Mouse (Mus musculus) hindbrain, embryonic 16.5 days (tissue): ENCODE data around the gene Trappc2. TPM values are rescaled to one million over a fixed set of nuclear protein-coding genes. Genes with fewer than 3 reads are reported as not detected.

ENCODE experiments used
- ATAC-seq: fragments of 200-750 bp; cut with Nextera tagmentation; 2 replicates; pipeline ENCODE4 v1.8.0; 2017; ENCODE audit warnings: moderate TSS enrichment, moderate library complexity
- H3K27ac ChIP-seq: fragments of 300-500 bp; sonication (generic); 2 replicates; pipeline ENCODE4 v1.5.1; 2014; ENCODE audit warnings: low read depth, mild to moderate bottlenecking, control low read depth, low read length, moderate library complexity
- H3K27me3 ChIP-seq: fragments of 300-500 bp; sonication (generic); replicated peaks from 2 replicates; pipeline ENCODE4 v1.6.1; 2014; ENCODE audit warnings: low read length; ENCODE audit not compliant: control insufficient read depth, insufficient read depth
- H3K36me3 ChIP-seq: fragments of 300-500 bp; sonication (generic); 2 replicates; pipeline ENCODE4 v1.6.1; 2014; ENCODE audit warnings: mild to moderate bottlenecking, low read length, moderate library complexity, mixed read lengths; ENCODE audit not compliant: control insufficient read depth, insufficient read depth
- H3K4me1 ChIP-seq: fragments of 300-500 bp; sonication (generic); 2 replicates; pipeline ENCODE4 v1.6.1; 2014; ENCODE audit warnings: low read depth, low read length; ENCODE audit not compliant: control insufficient read depth, insufficient read depth
- H3K4me2 ChIP-seq: fragments of 300-500 bp; sonication (generic); 2 replicates; pipeline ENCODE4 v1.6.1; 2014; ENCODE audit warnings: mild to moderate bottlenecking, low read length, control low read depth, moderate library complexity
- H3K4me3 ChIP-seq: fragments of 300-500 bp; sonication (generic); 2 replicates; pipeline ENCODE4 v1.5.1; 2014; ENCODE audit warnings: mild to moderate bottlenecking, low read length, control low read depth, moderate library complexity
- H3K9ac ChIP-seq: fragments of 300-500 bp; sonication (generic); 2 replicates; pipeline ENCODE4 v1.6.1; 2014; ENCODE audit warnings: low read depth, mild to moderate bottlenecking, control low read depth, low read length, moderate library complexity
- H3K9me3 ChIP-seq: fragments of 300-500 bp; sonication (generic); 2 replicates; pipeline ENCODE4 v1.6.1; 2014; ENCODE audit warnings: mild to moderate bottlenecking, low read length, moderate library complexity; ENCODE audit not compliant: control insufficient read depth
- WGBS: fragments of 180-500 bp; shearing (Covaris S2); extraction: QIAGEN DNeasy Blood & Tissue Kit; methylation state at CpG from one replicate; pipeline ENCODE4 v1.1.7; 2014; 5-methylcytosine and 5-hydroxymethylcytosine counted together
- polyA plus RNA-seq: library from polyadenylated mRNA; unstranded; fragments of >200 nt; fragmentation: Nextera tagmentation; extraction: Ambion mirVana; gene quantifications from 2 replicates; pipeline ENCODE4 v1.2.1, GENCODE M21; 2015

Trappc2 gene
- 87.1 and 100 TPM in 2 replicates for polyA plus RNA-seq

- peak within 1 kb of the TSS; percentile 51 for H3K4me3 ChIP-seq
- peaks cover 4% of the 10 kb centered on the region; the same call in 1 of the 2 replicates for H3K4me1 ChIP-seq
- peak within 1 kb of the TSS; percentile 61 for H3K4me2 ChIP-seq
- H3K27ac ChIP-seq = peak within 1 kb of the TSS; percentile 88
- peak within 1 kb of the TSS; percentile 72 for H3K9ac ChIP-seq
- no peaks in the 10 kb centered on the region for H3K36me3 ChIP-seq
- no peaks in the 10 kb centered on the region for H3K9me3 ChIP-seq
- 11% methylated on average over 31 of the region's 36 CpGs for WGBS
- peak; percentile 88 for ATAC-seq
- H3K27me3 ChIP-seq = no peaks in the 10 kb centered on the region
These were observed at the start of gene Trappc2 for GRCm38 (mm10) chrX:166440036-166440615. Gene Trappc2, plus strand, starts transcription at chrX:166440574.

- H3K27me3 ChIP-seq = no peaks in the 10 kb centered on the region
- H3K4me2 ChIP-seq = no peak overlapping the region
- H3K27ac ChIP-seq = no peak overlapping the region
- H3K9ac ChIP-seq = no peak overlapping the region
- H3K36me3 ChIP-seq = no peaks in the 10 kb centered on the region
- ATAC-seq = no peak
- no peak overlapping the region for H3K4me3 ChIP-seq
- WGBS = 71% methylated on average over 1 of the region's 1 CpGs
- no peaks in the 10 kb centered on the region for H3K4me1 ChIP-seq
- no peaks in the 10 kb centered on the region for H3K9me3 ChIP-seq
These were observed 46.6 kb upstream of the Trappc2 start for GRCm38 (mm10) chrX:166393753-166394152.

DNA sequence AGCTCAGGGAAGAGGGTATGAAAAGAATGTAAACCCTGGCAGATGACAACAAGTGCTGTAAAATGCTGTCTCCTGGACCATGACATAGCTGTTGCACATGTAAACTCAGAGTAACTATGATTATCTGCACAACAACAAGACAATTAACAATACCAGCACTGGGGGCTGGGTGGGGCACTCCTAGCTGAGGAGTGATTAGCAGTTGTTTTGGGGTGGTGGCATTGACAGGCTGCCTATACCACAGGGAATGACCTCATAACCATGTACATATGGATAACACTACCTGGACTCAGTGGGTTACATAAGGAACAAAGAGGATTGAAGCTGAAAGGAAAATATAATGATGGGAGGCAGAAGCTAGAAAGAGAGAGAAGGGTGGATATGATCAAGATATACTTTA, 32.5 kb upstream of the Trappc2 start:
- Histone ChIP-seq H3K4me1 (no peaks in the 10 kb centered on the region), H3K27me3 (no peaks in the 10 kb centered on the region), H3K9me3 (no peaks in the 10 kb centered on the region), H3K4me2 (no peak overlapping the region), H3K9ac (no peak overlapping the region), H3K36me3 (peaks cover 3% of the 10 kb centered on the region; the same call in 1 of the 2 replicates), H3K27ac (no peak overlapping the region), H3K4me3 (no peak overlapping the region)
- no peak for ATAC-seq

GRCm38 (mm10) chrX:166416196-166416595, 24.2 kb upstream of the Trappc2 start:
- no peaks in the 10 kb centered on the region for H3K36me3 ChIP-seq
- WGBS = 78% methylated on average over 2 of the region's 6 CpGs

GRCm38 (mm10) chrX:166434812-166435211, 5.6 kb upstream of the Trappc2 start:
- Histone ChIP-seq H3K9me3 (no peaks in the 10 kb centered on the region), H3K9ac (no peak overlapping the region), H3K4me3 (no peak overlapping the region), H3K4me2 (no peak overlapping the region), H3K27me3 (no peaks in the 10 kb centered on the region), H3K4me1 (no peaks in the 10 kb centered on the region), H3K27ac (no peak overlapping the region), H3K36me3 (no peaks in the 10 kb centered on the region)
- 88% methylated on average over 2 of the region's 2 CpGs for WGBS
- no peak for ATAC-seq

More at GRCm38 (mm10) chrX:166416196-166416595, 24.2 kb upstream of the Trappc2 start:
- Histone ChIP-seq H3K27ac (no peak overlapping the region), H3K4me3 (no peak overlapping the region), H3K9ac (no peak overlapping the region), H3K4me2 (no peak overlapping the region), H3K27me3 (no peaks in the 10 kb centered on the region), H3K4me1 (no peaks in the 10 kb centered on the region), H3K9me3 (no peaks in the 10 kb centered on the region)
- no peak for ATAC-seq

GRCm38 (mm10) chrX:166440616-166441063, 266 bp downstream of the Trappc2 start, which contains the start of gene Ofd1:
Gene Ofd1, minus strand, starts transcription at chrX:166440704.
- H3K4me2 ChIP-seq = peak within 1 kb of the TSS; percentile 61
- no peaks in the 10 kb centered on the region for H3K36me3 ChIP-seq
- ATAC-seq = peak; percentile 99
- H3K9ac ChIP-seq = peak within 1 kb of the TSS; percentile 72
- no peaks in the 10 kb centered on the region for H3K27me3 ChIP-seq
- no peaks in the 10 kb centered on the region for H3K9me3 ChIP-seq
- peak within 1 kb of the TSS; percentile 88 for H3K27ac ChIP-seq
- H3K4me1 ChIP-seq = peaks cover 4% of the 10 kb centered on the region; the same call in 1 of the 2 replicates
- WGBS = 22% methylated on average over 26 of the region's 44 CpGs
- H3K4me3 ChIP-seq = peak within 1 kb of the TSS; percentile 51

- Histone ChIP-seq H3K27me3 (no peaks in the 10 kb centered on the region), H3K4me3 (no peak overlapping the region), H3K27ac (no peak overlapping the region), H3K4me1 (peaks cover 4% of the 10 kb centered on the region; the same call in 1 of the 2 replicates), H3K9me3 (no peaks in the 10 kb centered on the region), H3K36me3 (no peaks in the 10 kb centered on the region), H3K4me2 (no peak overlapping the region), H3K9ac (no peak overlapping the region)
- ATAC-seq = no peak
- 83% methylated on average over 3 of the region's 3 CpGs for WGBS
These were observed 4.2 kb downstream of the Trappc2 start for GRCm38 (mm10) chrX:166444552-166444951.

DNA sequence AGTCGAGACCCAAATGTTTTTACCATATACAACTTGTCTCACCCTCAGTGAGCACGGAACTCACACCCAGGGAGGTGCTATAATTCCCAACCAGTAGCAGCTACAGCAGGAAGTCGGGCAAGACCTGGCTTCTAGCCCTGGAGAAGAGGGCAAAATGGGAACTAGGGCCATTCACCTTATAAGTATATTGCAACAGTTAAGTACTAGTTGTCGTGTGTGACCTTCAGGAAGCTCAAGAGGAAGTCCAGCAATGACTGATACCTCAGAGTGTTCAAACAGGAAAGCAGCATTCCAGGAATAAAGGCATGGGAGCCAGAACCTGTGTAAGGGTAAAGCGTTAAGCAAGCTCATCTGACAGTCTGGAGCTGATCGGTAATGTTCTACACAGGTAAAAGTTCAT, 13.2 kb downstream of the Trappc2 start:
- no peak overlapping the region for H3K4me2 ChIP-seq
- no peaks in the 10 kb centered on the region for H3K4me1 ChIP-seq
- H3K9ac ChIP-seq = no peak overlapping the region
- no peaks in the 10 kb centered on the region for H3K27me3 ChIP-seq
- ATAC-seq = no peak
- 82% methylated on average over 6 of the region's 6 CpGs for WGBS
- no peak overlapping the region for H3K4me3 ChIP-seq
- H3K9me3 ChIP-seq = no peaks in the 10 kb centered on the region
- H3K27ac ChIP-seq = no peak overlapping the region
- no peaks in the 10 kb centered on the region for H3K36me3 ChIP-seq

DNA sequence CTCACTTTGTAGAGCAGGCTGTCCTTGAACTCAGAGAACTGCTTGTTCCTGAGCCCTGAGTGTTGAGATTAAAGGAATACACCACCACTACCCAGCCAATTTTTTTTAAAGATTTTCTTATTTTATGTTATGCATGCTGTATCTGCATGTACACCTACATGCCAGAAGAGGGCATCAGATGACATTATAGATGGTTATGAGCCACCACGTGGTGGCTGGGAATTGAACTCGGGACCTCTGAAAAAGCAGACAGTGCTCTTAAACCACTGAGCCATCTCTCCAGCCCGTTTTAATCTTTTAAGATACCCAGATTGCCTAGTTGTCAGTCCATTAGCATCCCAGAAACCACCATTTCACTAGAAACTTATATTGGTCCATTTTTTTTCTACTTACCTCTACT, 14.0 kb downstream of the Trappc2 start:
- H3K9me3 ChIP-seq = no peaks in the 10 kb centered on the region

More for the DNA sequence above, 14.0 kb downstream of the Trappc2 start:
- Histone ChIP-seq H3K4me2 (no peak overlapping the region), H3K4me3 (no peak overlapping the region), H3K36me3 (no peaks in the 10 kb centered on the region), H3K27ac (no peak overlapping the region), H3K9ac (no peak overlapping the region), H3K27me3 (no peaks in the 10 kb centered on the region), H3K4me1 (no peaks in the 10 kb centered on the region)
- ATAC-seq = no peak
- 79% methylated on average over 3 of the region's 3 CpGs for WGBS
